Mouse (Mus musculus) limb, embryonic 15.5 days (tissue): ENCODE measurements around the gene Masp2. TPM values are rescaled to one million over a fixed set of nuclear protein-coding genes. Genes with fewer than 3 reads are reported as not detected.

Experiments
- ATAC-seq: fragments of 200-750 bp; cut with Nextera tagmentation; 2 replicates; pipeline ENCODE4 v1.8.0; 2017; ENCODE audit warnings: low read depth, moderate TSS enrichment; ENCODE audit not compliant: insufficient number of reproducible peaks, low FRiP score, low TSS enrichment
- H3K27ac ChIP-seq: fragments of 300-500 bp; sonication (generic); 2 replicates; pipeline ENCODE4 v1.5.1; 2015; ENCODE audit warnings: moderate library complexity, mild to moderate bottlenecking, inconsistent platforms
- H3K27me3 ChIP-seq: fragments of 300-500 bp; sonication (generic); 2 replicates; pipeline ENCODE4 v1.6.1; 2015; ENCODE audit warnings: inconsistent platforms
- H3K36me3 ChIP-seq: fragments of 300-500 bp; sonication (generic); 2 replicates; pipeline ENCODE4 v1.6.1; 2015; ENCODE audit warnings: inconsistent platforms
- H3K4me1 ChIP-seq: fragments of 300-500 bp; sonication (generic); 2 replicates; pipeline ENCODE4 v1.6.1; 2015; ENCODE audit warnings: inconsistent platforms
- H3K4me2 ChIP-seq: fragments of 300-500 bp; sonication (generic); 2 replicates; pipeline ENCODE4 v1.6.1; 2015; ENCODE audit warnings: mild to moderate bottlenecking, inconsistent platforms
- H3K4me3 ChIP-seq: fragments of 300-500 bp; sonication (generic); 2 replicates; pipeline ENCODE4 v1.5.1; 2015; ENCODE audit warnings: mild to moderate bottlenecking, inconsistent platforms
- H3K9ac ChIP-seq: fragments of 300-500 bp; sonication (generic); 2 replicates; pipeline ENCODE4 v1.6.1; 2015; ENCODE audit warnings: inconsistent platforms
- H3K9me3 ChIP-seq: fragments of 300-500 bp; sonication (generic); 2 replicates; pipeline ENCODE4 v1.6.1; 2016; ENCODE audit warnings: inconsistent platforms
- WGBS: fragments of 180-500 bp; shearing (Covaris S2); methylation state at CpG from one replicate; pipeline ENCODE4 v1.1.7; 2015; 5-methylcytosine and 5-hydroxymethylcytosine counted together
- polyA plus RNA-seq: library from polyadenylated mRNA; unstranded; fragments of >200 nt; fragmentation: Nextera tagmentation; extraction: Ambion mirVana; gene quantifications from 2 replicates; pipeline ENCODE4 v1.2.1, GENCODE M21; 2015

Gene Masp2
- polyA plus RNA-seq, 1 experiment from 2014 or later, result 0.45 TPM

- ATAC-seq, result no peak
- Histone ChIP-seq H3K9me3 (no peaks in the 10 kb centered on the region), H3K4me1 (peaks cover 21% of the 10 kb centered on the region), H3K27me3 (no peaks in the 10 kb centered on the region), H3K9ac (no peak overlapping the region), H3K4me3 (no peak overlapping the region), H3K27ac (no peak overlapping the region), H3K4me2 (no peak overlapping the region), H3K36me3 (peaks cover 13% of the 10 kb centered on the region)
- 83% methylated on average over 9 of the region's 9 CpGs for WGBS
Observed at GRCm38 (mm10) chr4:148588793-148589192, 13.6 kb upstream of the Masp2 start.

DNA sequence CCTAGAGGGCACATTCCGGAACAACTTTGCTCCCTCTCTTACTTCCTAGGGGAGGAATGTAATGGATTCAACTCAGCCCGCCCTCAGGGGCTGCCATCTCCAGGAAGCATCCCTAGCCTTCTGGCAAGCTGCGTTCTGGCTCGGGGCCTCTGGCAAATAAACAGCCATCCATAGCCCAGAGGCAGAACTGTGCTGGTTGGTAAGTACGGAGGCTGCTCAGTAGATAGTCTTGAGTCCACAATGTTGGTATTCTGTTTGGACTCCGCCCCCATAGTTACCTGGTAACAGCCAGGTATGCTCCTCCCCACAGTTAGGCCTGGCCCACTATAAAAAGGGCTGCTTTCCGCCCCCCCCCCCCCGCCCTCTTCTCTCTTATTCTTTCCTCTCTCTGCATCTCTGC, 12.8 kb upstream of the Masp2 start:
- Histone ChIP-seq H3K36me3 (peaks cover 21% of the 10 kb centered on the region), H3K4me2 (no peak overlapping the region), H3K9ac (no peak overlapping the region), H3K27me3 (no peaks in the 10 kb centered on the region), H3K27ac (no peak overlapping the region), H3K9me3 (no peaks in the 10 kb centered on the region), H3K4me1 (peaks cover 23% of the 10 kb centered on the region), H3K4me3 (no peak overlapping the region)
- no peak for ATAC-seq
- WGBS, result 62% methylated on average over 7 of the region's 8 CpGs

DNA sequence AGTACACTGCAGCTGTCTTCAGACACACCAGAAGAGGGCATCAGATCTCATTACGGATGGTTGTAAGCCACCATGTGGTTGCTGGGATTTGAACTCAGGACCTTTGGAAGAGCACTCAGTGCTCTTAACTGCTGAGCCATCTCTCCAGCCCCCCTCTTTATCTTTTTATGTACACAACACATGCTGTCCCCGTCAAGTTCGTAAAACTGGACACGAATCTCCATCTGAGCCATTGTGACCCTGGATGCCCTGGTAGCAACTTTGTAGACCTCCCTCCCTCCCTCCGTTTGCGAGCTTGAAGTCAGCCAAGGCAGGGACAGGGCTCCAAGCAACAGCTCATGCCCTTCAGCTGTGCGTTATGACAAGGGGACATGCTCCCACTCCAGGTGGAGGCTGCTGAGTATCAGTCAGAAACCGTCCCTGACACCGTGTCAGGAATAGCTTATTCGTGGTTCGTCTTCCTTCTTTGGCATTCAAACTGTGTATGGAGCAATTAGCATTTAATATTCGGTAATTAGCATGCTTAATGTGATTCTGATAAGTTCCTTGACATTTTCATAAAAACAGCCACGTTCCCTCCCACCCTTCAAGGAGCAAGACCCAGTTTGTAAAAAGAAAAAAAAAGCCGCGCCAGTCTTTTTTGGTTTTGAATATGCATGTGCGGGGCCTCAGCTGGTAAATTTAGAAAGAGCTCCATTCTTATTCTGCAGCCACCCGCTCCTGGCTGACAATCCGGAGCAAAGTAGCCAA, 11.8 kb upstream of the Masp2 start:
- H3K4me3 ChIP-seq, result peak overlapping the region; percentile 99
- peak overlapping the region; percentile 79 for H3K4me2 ChIP-seq
- H3K9ac ChIP-seq, result 0 out of 2 replicates have a peak overlapping the region, but pooled peaks have one; percentile 26
- H3K9me3 ChIP-seq, result no peaks in the 10 kb centered on the region
- ATAC-seq, result no peak
- peaks cover 23% of the 10 kb centered on the region for H3K4me1 ChIP-seq
- WGBS, result 6% methylated on average over 18 of the region's 18 CpGs
- H3K27me3 ChIP-seq, result no peaks in the 10 kb centered on the region
- peak overlapping the region; percentile 79 for H3K27ac ChIP-seq
- H3K36me3 ChIP-seq, result peaks cover 31% of the 10 kb centered on the region

DNA sequence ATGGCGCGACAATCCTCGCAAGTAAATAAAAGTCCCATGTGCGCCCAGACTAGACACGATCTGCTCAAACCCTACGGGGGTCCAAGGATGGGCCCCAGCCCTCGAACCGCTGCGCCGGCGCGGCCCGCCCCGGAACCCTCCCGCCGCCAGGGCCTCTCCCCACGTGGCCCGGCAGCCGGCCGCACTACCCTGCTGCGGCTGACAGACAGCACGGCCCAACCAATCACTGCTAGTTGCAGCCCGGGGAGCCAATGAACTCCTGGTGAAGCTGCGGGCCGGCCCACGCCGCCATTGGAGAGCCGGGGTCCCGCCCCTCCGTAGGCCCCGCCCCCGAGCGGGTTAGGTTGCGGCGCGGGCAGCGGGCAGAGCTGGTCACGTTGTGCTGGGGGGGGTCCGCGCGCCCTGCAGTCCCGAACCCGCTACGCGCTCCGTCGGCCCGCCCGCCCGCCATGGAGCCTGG, 11.2 kb upstream of the Masp2 start, which contains the start of gene Srm:
Srm (plus strand) TSS at position 333 of the 460 bp plus-strand sequence.
- peaks cover 23% of the 10 kb centered on the region for H3K4me1 ChIP-seq
- peak within 1 kb of the TSS; percentile 79 for H3K4me2 ChIP-seq
- WGBS, result under 1% methylated on average over 49 of the region's 50 CpGs
- H3K27ac ChIP-seq, result peak within 1 kb of the TSS; percentile 79
- peak; percentile 98 for ATAC-seq
- no peaks in the 10 kb centered on the region for H3K9me3 ChIP-seq
- H3K36me3 ChIP-seq, result peaks cover 37% of the 10 kb centered on the region
- H3K4me3 ChIP-seq, result peak within 1 kb of the TSS; percentile 99
- no peaks in the 10 kb centered on the region for H3K27me3 ChIP-seq
- peak within 1 kb of the TSS; percentile 85 for H3K9ac ChIP-seq

- peak overlapping the region; percentile 79 for H3K4me2 ChIP-seq
- H3K36me3 ChIP-seq, result peaks cover 43% of the 10 kb centered on the region
Observed at GRCm38 (mm10) chr4:148591637-148592380, 10.5 kb upstream of the Masp2 start.

GRCm38 (mm10) chr4:148593996-148594395, 8.4 kb upstream of the Masp2 start:
- Histone ChIP-seq H3K4me1 (peaks cover 23% of the 10 kb centered on the region), H3K4me3 (no peak overlapping the region), H3K9ac (no peak overlapping the region), H3K36me3 (peaks cover 63% of the 10 kb centered on the region), H3K27me3 (no peaks in the 10 kb centered on the region), H3K9me3 (no peaks in the 10 kb centered on the region), H3K4me2 (no peak overlapping the region), H3K27ac (no peak overlapping the region)
- 95% methylated on average over 11 of the region's 11 CpGs for WGBS
- ATAC-seq, result no peak

More at GRCm38 (mm10) chr4:148591637-148592380, 10.5 kb upstream of the Masp2 start:
- peak overlapping the region; percentile 75 for H3K27ac ChIP-seq
- no peaks in the 10 kb centered on the region for H3K9me3 ChIP-seq
- peak; percentile 3 for ATAC-seq
- peak overlapping the region; percentile 85 for H3K9ac ChIP-seq
- peaks cover 23% of the 10 kb centered on the region for H3K4me1 ChIP-seq
- H3K4me3 ChIP-seq, result peak overlapping the region; percentile 99
- H3K27me3 ChIP-seq, result no peaks in the 10 kb centered on the region
- under 1% methylated on average over 52 of the region's 53 CpGs for WGBS

- WGBS, result 82% methylated on average over 6 of the region's 6 CpGs
- no peaks in the 10 kb centered on the region for H3K9me3 ChIP-seq
- no peak overlapping the region for H3K4me2 ChIP-seq
- H3K27me3 ChIP-seq, result no peaks in the 10 kb centered on the region
- ATAC-seq, result no peak
- peaks cover 71% of the 10 kb centered on the region for H3K36me3 ChIP-seq
- H3K27ac ChIP-seq, result no peak overlapping the region
- H3K4me3 ChIP-seq, result no peak overlapping the region
- H3K4me1 ChIP-seq, result peaks cover 20% of the 10 kb centered on the region
- no peak overlapping the region for H3K9ac ChIP-seq
Observed at GRCm38 (mm10) chr4:148595916-148596315, 6.4 kb upstream of the Masp2 start.

DNA sequence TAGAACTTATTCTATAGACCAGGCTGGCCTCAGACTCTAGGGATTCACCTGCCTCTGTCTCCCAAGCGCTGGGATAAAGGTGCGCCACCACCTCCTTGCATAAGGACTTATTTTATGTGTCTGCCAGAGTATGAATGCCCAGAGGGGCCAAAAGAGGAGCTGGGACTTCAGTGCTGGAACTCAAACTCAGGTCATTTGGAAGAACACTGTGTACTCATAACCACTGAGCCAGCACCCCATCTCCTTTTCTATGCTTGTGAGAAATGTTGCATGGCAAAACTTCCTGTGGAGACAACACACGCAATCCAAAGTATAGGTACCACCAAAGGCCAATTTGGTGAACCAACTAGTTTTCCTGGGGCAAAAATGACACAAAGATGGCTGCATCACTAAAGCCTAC, 5.6 kb upstream of the Masp2 start:
- Histone ChIP-seq H3K9ac (no peak overlapping the region), H3K4me3 (no peak overlapping the region), H3K36me3 (peaks cover 71% of the 10 kb centered on the region), H3K4me1 (peaks cover 20% of the 10 kb centered on the region), H3K4me2 (no peak overlapping the region), H3K9me3 (no peaks in the 10 kb centered on the region), H3K27me3 (no peaks in the 10 kb centered on the region), H3K27ac (no peak overlapping the region)
- 98% methylated on average over 3 of the region's 3 CpGs for WGBS
- ATAC-seq, result no peak

DNA sequence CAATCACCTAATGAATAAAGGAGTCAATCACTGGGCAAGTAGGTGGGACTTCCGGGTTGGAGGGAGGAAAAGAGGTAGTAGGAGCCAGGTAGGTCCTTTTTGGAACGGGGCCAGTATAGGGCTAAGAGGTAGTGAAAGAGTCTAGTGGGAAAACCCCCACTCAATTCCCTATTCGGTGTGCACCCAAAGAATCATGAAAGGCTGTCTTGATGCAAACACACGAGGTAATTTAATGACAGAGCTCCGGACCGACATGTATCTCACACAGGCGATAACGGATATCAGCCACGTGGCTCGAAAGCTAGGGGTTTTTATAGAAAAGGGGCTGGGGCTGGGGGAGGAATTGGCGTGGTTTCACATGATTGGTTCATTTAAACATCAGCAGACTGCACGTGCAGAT, 3.5 kb upstream of the Masp2 start:
- Histone ChIP-seq H3K36me3 (peaks cover 58% of the 10 kb centered on the region), H3K27ac (no peak overlapping the region), H3K27me3 (no peaks in the 10 kb centered on the region), H3K4me3 (no peak overlapping the region), H3K4me1 (0 out of 2 replicates have a peak, but pooled peaks cover 2% of the 10 kb centered on the region), H3K4me2 (no peak overlapping the region), H3K9ac (no peak overlapping the region), H3K9me3 (no peaks in the 10 kb centered on the region)
- 91% methylated on average over 12 of the region's 12 CpGs for WGBS
- no peak for ATAC-seq

GRCm38 (mm10) chr4:148600316-148600715, 2.0 kb upstream of the Masp2 start:
- H3K4me2 ChIP-seq, result no peak overlapping the region
- no peaks in the 10 kb centered on the region for H3K9me3 ChIP-seq
- 85% methylated on average over 4 of the region's 4 CpGs for WGBS
- H3K4me1 ChIP-seq, result no peaks in the 10 kb centered on the region
- H3K27ac ChIP-seq, result no peak overlapping the region
- H3K4me3 ChIP-seq, result no peak overlapping the region
- H3K9ac ChIP-seq, result no peak overlapping the region
- H3K36me3 ChIP-seq, result peaks cover 43% of the 10 kb centered on the region
- ATAC-seq, result no peak
- no peaks in the 10 kb centered on the region for H3K27me3 ChIP-seq

GRCm38 (mm10) chr4:148601871-148602270, 483 bp upstream of the Masp2 start:
- Histone ChIP-seq H3K9ac (no peak overlapping the region), H3K27me3 (no peaks in the 10 kb centered on the region), H3K4me2 (no peak overlapping the region), H3K4me1 (no peaks in the 10 kb centered on the region), H3K27ac (no peak overlapping the region), H3K9me3 (no peaks in the 10 kb centered on the region), H3K36me3 (peaks cover 28% of the 10 kb centered on the region), H3K4me3 (no peak overlapping the region)
- ATAC-seq, result no peak
- WGBS, result 80% methylated on average over 4 of the region's 4 CpGs
